Mouse (Mus musculus): ENCODE measurements at regions not wholly inside any gene's neighbourhood (a gene's known extent, or its start where the extent isn't known, plus 50 kb on each side); places are given as distances from the start of the nearest gene placed in this dataset.
A peak's percentile ranks its signal among the peaks of the same experiment; 100 is the strongest.

GRCm38 (mm10) chr1:142403602-142404001, 1236.9 kb upstream of the B3galt2 start:
- no peak for DNase-seq

- DNase-seq, result peak; percentile 4
These were observed 1217.8 kb upstream of the B3galt2 start for GRCm38 (mm10) chr1:142422711-142423110.

- no peak for DNase-seq
These were observed 1207.2 kb upstream of the B3galt2 start for GRCm38 (mm10) chr1:142433300-142433699.

- no peak for DNase-seq
These were observed 1198.9 kb upstream of the B3galt2 start for GRCm38 (mm10) chr1:142441592-142441991.

GRCm38 (mm10) chr1:142468235-142468634, 1172.2 kb upstream of the B3galt2 start:
- no peak for DNase-seq

GRCm38 (mm10) chr1:142470114-142470513, 1170.3 kb upstream of the B3galt2 start:
- no peak for DNase-seq

Data from cerebellum, adult 9-11 months (tissue).